Mouse (Mus musculus) spleen, adult 2 months (tissue): ENCODE measurements around the gene Kalrn. TPM values are rescaled to one million over a fixed set of nuclear protein-coding genes. Genes with fewer than 3 reads are reported as not detected.

Source experiments
- DNase-seq, 2 experiments: peaks; one replicate each; pipeline versions ENCODE4 v3.0.0 to v3.0.0-alpha.2; 2012 to 2021; ENCODE audit warnings: low spot score in 2 of 2, low read depth in 1 of 2
- H3K27ac ChIP-seq: fragments of 200-500 bp; 2 replicates; pipeline ENCODE4 v1.5.1; 2012; ENCODE audit warnings: low read length, inconsistent platforms; ENCODE audit not compliant: insufficient read depth
- H3K27me3 ChIP-seq: fragments of 200-500 bp; 2 replicates; pipeline ENCODE4 v1.6.1; 2012; ENCODE audit warnings: mild to moderate bottlenecking, moderate library complexity, low read length, inconsistent platforms; ENCODE audit not compliant: control insufficient read depth, insufficient read depth
- H3K36me3 ChIP-seq: fragments of 200-500 bp; 2 replicates; pipeline ENCODE4 v1.6.1; 2012; ENCODE audit warnings: mild to moderate bottlenecking, low read length, inconsistent platforms; ENCODE audit not compliant: control insufficient read depth, insufficient read depth
- H3K4me1 ChIP-seq: fragments of 200-500 bp; 2 replicates; pipeline ENCODE4 v1.6.1; 2011; ENCODE audit warnings: inconsistent platforms; ENCODE audit not compliant: control insufficient read depth, insufficient read depth, insufficient read length
- H3K4me3 ChIP-seq: fragments of 200-500 bp; 2 replicates; pipeline ENCODE4 v1.5.1; 2011; ENCODE audit warnings: mild to moderate bottlenecking, inconsistent platforms; ENCODE audit not compliant: insufficient read depth, insufficient read length; ENCODE audit errors: extremely low read depth
- CTCF ChIP-seq: fragments of 200-500 bp; IDR thresholded peaks from 2 replicates; pipeline ENCODE4 v1.5.1; 2011; ENCODE audit warnings: mild to moderate bottlenecking, inconsistent platforms; ENCODE audit not compliant: insufficient read depth, insufficient read length, insufficient replicate concordance; ENCODE audit errors: extremely low read depth
- POLR2A ChIP-seq: fragments of 200-500 bp; IDR thresholded peaks from 2 replicates; pipeline ENCODE4 v1.6.1; 2011; ENCODE audit warnings: low read depth, low read length, inconsistent platforms
- WGBS: fragments of 180-500 bp; shearing (Covaris S2); methylation state at CpG from one replicate; pipeline ENCODE4 v1.1.7; 2018; 5-methylcytosine and 5-hydroxymethylcytosine counted together
- polyA plus RNA-seq: library from polyadenylated mRNA; depleted of rRNA; stranded (reverse); fragments of >200 nt; gene quantifications from 2 replicates; pipeline ENCODE4 v1.2.3, GENCODE M21; 2012

Gene Kalrn
- polyA plus RNA-seq, 1 experiment = 7.6 TPM

- no peak for TF ChIP-seq CTCF
- no peak for TF ChIP-seq POLR2A
- Histone ChIP-seq H3K4me3 (no peak overlapping the region), H3K4me1 (no peaks in the 10 kb centered on the region), H3K27ac (no peak overlapping the region), H3K36me3 (no peaks in the 10 kb centered on the region), H3K27me3 (no peaks in the 10 kb centered on the region)
- WGBS = 83% methylated on average over 5 of the region's 5 CpGs
- DNase-seq = no peak
Measured at GRCm38 (mm10) chr16:34538679-34539185, 34.6 kb downstream of the Kalrn start.

- DNase-seq = no peak
- Histone ChIP-seq H3K4me1 (no peaks in the 10 kb centered on the region), H3K27ac (no peak overlapping the region), H3K4me3 (no peak overlapping the region), H3K36me3 (no peaks in the 10 kb centered on the region), H3K27me3 (no peaks in the 10 kb centered on the region)
- no peak for TF ChIP-seq CTCF
- TF ChIP-seq POLR2A = no peak
- 88% methylated on average over 6 of the region's 6 CpGs for WGBS
Measured at GRCm38 (mm10) chr16:34536300-34536699, 37.0 kb downstream of the Kalrn start.

DNA sequence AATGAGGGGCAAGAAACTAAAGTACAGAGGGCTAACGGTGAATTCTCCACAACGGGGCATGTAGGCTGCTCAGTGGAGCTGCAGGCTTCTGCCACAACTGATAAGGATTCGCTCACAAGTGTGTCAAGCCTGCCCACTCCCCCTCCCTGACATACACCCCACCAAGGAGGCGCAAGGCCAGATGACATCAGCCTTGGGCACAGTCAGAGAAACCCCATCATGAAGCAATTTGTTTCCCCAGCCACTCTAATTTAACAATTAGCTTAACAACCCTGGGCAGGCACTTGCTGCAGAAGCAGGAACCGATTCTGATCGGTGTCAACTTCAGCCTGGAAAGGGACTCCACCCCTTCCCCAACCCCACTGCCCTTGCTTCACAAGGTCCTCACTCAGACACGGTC is 38.2 kb downstream of the Kalrn start:
- DNase-seq = no peak
- TF ChIP-seq CTCF = no peak
- no peak for TF ChIP-seq POLR2A
- no peak overlapping the region for H3K27ac ChIP-seq
- 40% methylated on average over 7 of the region's 7 CpGs for WGBS
- H3K4me1 ChIP-seq = no peaks in the 10 kb centered on the region
- H3K27me3 ChIP-seq = no peaks in the 10 kb centered on the region
- H3K36me3 ChIP-seq = no peaks in the 10 kb centered on the region
- no peak overlapping the region for H3K4me3 ChIP-seq

- H3K36me3 ChIP-seq = no peaks in the 10 kb centered on the region
- no peak for TF ChIP-seq POLR2A
- no peak for TF ChIP-seq CTCF
- H3K27ac ChIP-seq = no peak overlapping the region
- H3K27me3 ChIP-seq = no peaks in the 10 kb centered on the region
- 0% methylated on average over 1 of the region's 1 CpGs for WGBS
- DNase-seq = peak in 1 of 2 experiments; percentile 7
- H3K4me1 ChIP-seq = no peaks in the 10 kb centered on the region
- no peak overlapping the region for H3K4me3 ChIP-seq
Measured at GRCm38 (mm10) chr16:34531506-34531905, 41.8 kb downstream of the Kalrn start.

DNA sequence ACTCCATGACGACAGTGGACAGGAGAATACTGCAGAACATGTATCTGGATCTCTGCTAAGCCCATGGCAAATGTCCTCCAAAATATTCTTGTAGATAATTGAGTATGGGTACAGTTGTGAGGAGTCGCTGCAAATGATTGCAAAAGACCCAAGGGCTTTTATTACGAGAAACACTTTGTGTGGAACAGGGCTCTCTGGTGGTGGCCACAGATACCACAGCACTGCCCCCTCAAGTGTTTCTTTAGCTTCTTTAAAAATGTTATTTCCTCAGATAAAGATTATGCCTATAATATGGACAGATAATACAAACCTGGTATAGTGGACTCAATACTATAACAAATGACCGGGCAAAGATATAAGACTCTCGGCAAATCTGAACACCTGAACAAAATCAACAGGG is 43.3 kb downstream of the Kalrn start:
- WGBS = 83% methylated on average over 5 of the region's 5 CpGs
- Histone ChIP-seq H3K4me3 (no peak overlapping the region), H3K27me3 (no peaks in the 10 kb centered on the region), H3K27ac (no peak overlapping the region), H3K36me3 (no peaks in the 10 kb centered on the region), H3K4me1 (no peaks in the 10 kb centered on the region)
- TF ChIP-seq POLR2A (no peak), CTCF (no peak)
- DNase-seq = no peak

DNA sequence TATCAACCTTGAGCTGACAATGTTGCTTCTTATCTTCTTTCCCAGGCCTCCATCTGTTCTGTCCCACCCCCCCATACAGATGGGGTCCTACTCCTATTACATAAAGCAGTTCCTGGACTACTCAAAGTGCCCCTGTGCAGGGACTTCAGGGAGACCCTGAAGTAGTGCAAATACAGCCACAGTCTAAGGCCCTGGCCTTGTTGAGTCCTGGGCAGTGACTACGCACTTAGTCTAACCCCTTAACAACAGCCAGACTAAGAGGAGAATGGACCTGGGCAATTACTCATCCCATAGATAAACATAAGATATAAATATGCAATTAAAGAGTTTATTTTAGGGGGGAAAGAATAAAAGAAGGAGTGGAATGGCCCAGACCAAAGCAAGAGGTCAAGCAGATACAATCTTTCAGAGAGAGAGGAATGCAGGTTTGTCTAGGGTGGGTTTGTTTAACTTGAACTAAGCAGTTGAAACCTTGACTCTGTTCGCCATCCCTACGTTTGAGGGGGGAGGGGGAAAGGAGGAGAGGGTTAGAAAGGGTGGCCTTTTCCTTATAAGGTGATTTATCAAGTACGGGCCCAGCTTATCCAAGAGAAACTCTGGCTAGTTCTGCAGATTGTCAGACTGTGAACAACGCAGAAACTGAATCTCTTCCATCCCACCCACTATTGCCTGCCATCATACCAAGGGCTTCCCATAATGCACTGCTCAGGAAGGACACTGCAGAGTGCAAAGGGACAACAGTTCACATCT is 44.9 kb downstream of the Kalrn start:
- TF ChIP-seq CTCF (no peak), POLR2A (no peak)
- Histone ChIP-seq H3K27me3 (no peaks in the 10 kb centered on the region), H3K4me1 (no peaks in the 10 kb centered on the region), H3K27ac (no peak overlapping the region), H3K4me3 (no peak overlapping the region), H3K36me3 (no peaks in the 10 kb centered on the region)
- DNase-seq = no peak
- WGBS = 85% methylated on average over 5 of the region's 5 CpGs

DNA sequence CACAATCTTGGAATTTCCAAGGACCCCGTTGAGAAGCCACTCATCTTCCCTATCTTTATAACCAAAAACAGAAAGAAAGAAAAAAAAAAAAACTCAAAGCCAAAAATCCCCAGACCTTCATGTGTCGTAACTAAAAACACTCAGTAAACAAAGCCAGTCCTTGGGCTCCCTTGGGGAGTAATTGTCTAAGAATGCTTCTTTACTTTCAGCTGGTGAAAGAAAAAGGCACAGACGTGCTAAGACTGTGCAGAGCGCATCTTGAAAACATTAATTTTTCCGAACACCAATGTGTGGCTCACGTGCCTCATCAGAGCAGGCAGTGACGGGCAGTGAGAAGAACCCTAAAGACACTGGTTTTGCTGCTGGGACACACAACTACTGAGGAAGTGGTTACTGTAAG is 47.0 kb downstream of the Kalrn start:
- Histone ChIP-seq H3K4me3 (no peak overlapping the region), H3K27ac (no peak overlapping the region), H3K4me1 (no peaks in the 10 kb centered on the region), H3K36me3 (no peaks in the 10 kb centered on the region), H3K27me3 (no peaks in the 10 kb centered on the region)
- no peak for DNase-seq
- WGBS = 80% methylated on average over 7 of the region's 7 CpGs
- TF ChIP-seq POLR2A (no peak), CTCF (no peak)
